ENCODE assay signal across 9 mouse cellular contexts in genomic region chr14:54409057-54409645, GRCm38 (mm10). TPM values are rescaled to one million over a fixed set of nuclear protein-coding genes. Genes with fewer than 3 reads are reported as not detected.
DNase-seq lines count a peak whose midpoint lies in the region; ATAC-seq lines count a peak whose summit lies in the region.
"Had no signal": no experiment of that assay in that cellular context is flagged by ENCODE, and none has a peak within 500 bp of the region (broad histone marks: within the 10 kb centered on the region; RNA-seq: fewer than 3 reads in every experiment).

No protein-coding gene starts in this region.

- H3K4me2 ChIP-seq in embryonic facial prominence, embryonic 14.5 days (ENCODE audit: low read depth, low read length): 0 out of 2 replicates have a peak overlapping the region, but pooled peaks have one; percentile 24
- H3K4me2 ChIP-seq in kidney, embryonic 16.5 days (replicated peaks; ENCODE audit: low read depth, low read length): peak overlapping the region; percentile 36
- H3K4me2 ChIP-seq in liver, embryonic 12.5 days: peak overlapping the region; percentile 1; the same call in 1 of the 2 replicates
- H3K4me2 ChIP-seq: embryonic facial prominence, embryonic 13.5 days had no signal

- no peak overlapping the region for H3K4me3 ChIP-seq in embryonic facial prominence, embryonic 14.5 days (ENCODE audit: low read depth, low read length)
- no peak overlapping the region for H3K4me3 ChIP-seq in embryonic facial prominence, embryonic 10.5 days
- H3K4me3 ChIP-seq in kidney, embryonic 16.5 days (ENCODE audit: low read length): peak overlapping the region; percentile 14
- no peak overlapping the region for H3K4me3 ChIP-seq in liver, embryonic 12.5 days
- H3K4me3 ChIP-seq: embryonic facial prominence, embryonic 13.5 days had no signal

- no peaks in the 10 kb centered on the region for H3K27me3 ChIP-seq in embryonic facial prominence, embryonic 14.5 days (replicated peaks; ENCODE audit: control insufficient read depth, insufficient read depth, low read length)
- H3K27me3 ChIP-seq in embryonic facial prominence, embryonic 10.5 days (replicated peaks; ENCODE audit: low read depth, poor library complexity, severe bottlenecking): peaks cover 20% of the 10 kb centered on the region
- no peaks in the 10 kb centered on the region for H3K27me3 ChIP-seq in kidney, embryonic 16.5 days (ENCODE audit: insufficient read depth, low read length)
- H3K27me3 ChIP-seq in liver, embryonic 12.5 days (replicated peaks): 0 out of 2 replicates have a peak, but pooled peaks cover 3% of the 10 kb centered on the region

- ATAC-seq in embryonic facial prominence, embryonic 14.5 days (ENCODE audit: low read depth): no peak
- no peak; the same call in 1 of the 2 replicates for ATAC-seq in kidney, embryonic 16.5 days (ENCODE audit: low FRiP score, low TSS enrichment)
- no peak for ATAC-seq in liver, embryonic 12.5 days
- ATAC-seq in monocyte, adult 5-6 weeks (replicated peaks; ENCODE audit: insufficient number of reproducible peaks, low FRiP score, low TSS enrichment, poor library complexity, severe bottlenecking): peak; percentile 63
- no peak for ATAC-seq in erythroblast, adult 5-6 weeks (replicated peaks; ENCODE audit: low FRiP score, poor library complexity, severe bottlenecking)

- no peak for DNase-seq in embryonic facial prominence, embryonic 14.5 days (ENCODE audit: low spot score)
- DNase-seq in embryonic facial prominence, embryonic 10.5 days (ENCODE audit: low spot score): no peak
- no peak for DNase-seq in kidney, adult 18-20 months
- DNase-seq in left cerebral cortex, adult 11 months (ENCODE audit: low spot score): no peak

- H3K4me1 ChIP-seq in embryonic facial prominence, embryonic 14.5 days (ENCODE audit: control insufficient read depth, insufficient read depth, low read length): peaks cover 7% of the 10 kb centered on the region; the same call in 1 of the 2 replicates
- H3K4me1 ChIP-seq in embryonic facial prominence, embryonic 10.5 days: peaks cover 28% of the 10 kb centered on the region
- H3K4me1 ChIP-seq in kidney, embryonic 16.5 days (ENCODE audit: insufficient read depth, low read length): peaks cover 47% of the 10 kb centered on the region
- peaks cover 52% of the 10 kb centered on the region for H3K4me1 ChIP-seq in liver, embryonic 12.5 days

- H3K27ac ChIP-seq in embryonic facial prominence, embryonic 14.5 days (replicated peaks; ENCODE audit: low read depth, low read length): peak overlapping the region; percentile 67; the same call in 1 of the 2 replicates
- no peak overlapping the region for H3K27ac ChIP-seq in embryonic facial prominence, embryonic 10.5 days (replicated peaks)
- H3K27ac ChIP-seq in kidney, embryonic 16.5 days (ENCODE audit: low read length): peak overlapping the region; percentile 71
- H3K27ac ChIP-seq in liver, embryonic 12.5 days: peak overlapping the region; percentile 19; the same call in 1 of the 2 replicates

- WGBS in embryonic facial prominence, embryonic 14.5 days: 72% methylated on average over 7 of the region's 7 CpGs
- 81% methylated on average over 7 of the region's 7 CpGs for WGBS in embryonic facial prominence, embryonic 10.5 days
- 64% methylated on average over 7 of the region's 7 CpGs for WGBS in kidney, embryonic 16.5 days
- WGBS in liver, embryonic 12.5 days (ENCODE audit: insufficient replicate concordance): 68% methylated on average over 7 of the region's 7 CpGs

- no peaks in the 10 kb centered on the region for H3K9me3 ChIP-seq in embryonic facial prominence, embryonic 14.5 days (ENCODE audit: control insufficient read depth, low read length)
- H3K9me3 ChIP-seq in embryonic facial prominence, embryonic 10.5 days: no peaks in the 10 kb centered on the region
- no peaks in the 10 kb centered on the region for H3K9me3 ChIP-seq in kidney, embryonic 16.5 days (ENCODE audit: low read length)
- H3K9me3 ChIP-seq in liver, embryonic 12.5 days (replicated peaks): no peaks in the 10 kb centered on the region
- H3K9me3 ChIP-seq: embryonic facial prominence, embryonic 13.5 days had no signal

- no peaks in the 10 kb centered on the region for H3K36me3 ChIP-seq in embryonic facial prominence, embryonic 14.5 days (ENCODE audit: control insufficient read depth, insufficient read depth, low read length)
- H3K36me3 ChIP-seq in embryonic facial prominence, embryonic 10.5 days (replicated peaks): no peaks in the 10 kb centered on the region
- H3K36me3 ChIP-seq in kidney, embryonic 16.5 days (ENCODE audit: insufficient read depth, low read length): no peaks in the 10 kb centered on the region
- no peaks in the 10 kb centered on the region; the same call in 1 of the 2 replicates for H3K36me3 ChIP-seq in liver, embryonic 12.5 days
- H3K36me3 ChIP-seq: embryonic facial prominence, embryonic 13.5 days had no signal

- no peak overlapping the region for H3K9ac ChIP-seq in embryonic facial prominence, embryonic 14.5 days (ENCODE audit: low read depth, low read length)
- peak overlapping the region; percentile 29; the same call in 1 of the 2 replicates for H3K9ac ChIP-seq in kidney, embryonic 16.5 days (replicated peaks; ENCODE audit: low read length)
- no peak overlapping the region; the same call in 1 of the 2 replicates for H3K9ac ChIP-seq in liver, embryonic 12.5 days
- H3K9ac ChIP-seq: embryonic facial prominence, embryonic 13.5 days had no signal

RNA-seq across cellular contexts. Expression of gene Slc7a7, which starts 8.4 kb away (rescaled TPM):
- polyA plus RNA-seq in embryonic facial prominence, embryonic 14.5 days (2014; fragmentation: Nextera tagmentation; extraction: Ambion mirVana): 6.3 and 7.7 TPM in 2 replicates
- 3.6 and 4.2 TPM in 2 replicates for polyA plus RNA-seq in embryonic facial prominence, embryonic 10.5 days (2016; fragmentation: Nextera tagmentation; extraction: Ambion mirVana)
- polyA plus RNA-seq in kidney, embryonic 16.5 days (2015; fragmentation: Nextera tagmentation; extraction: Ambion mirVana): 15.7 and 15.8 TPM in 2 replicates
- 8.4 and 8.5 TPM in 2 replicates for polyA plus RNA-seq in liver, embryonic 12.5 days (2016; fragmentation: Nextera tagmentation; extraction: Ambion mirVana)
- 11.3 to 16.7 TPM (median 13.6 TPM) in 3 replicates for total RNA-seq in monocyte, adult 5-6 weeks (2017)
- total RNA-seq in erythroblast, adult 5-6 weeks (2015; ENCODE audit: low replicate concordance): 2.7 and 7.5 TPM in 2 replicates
- 5.6 and 6.0 TPM in 2 replicates for total RNA-seq in erythroblast, adult 5-6 weeks (2017; ENCODE audit: low replicate concordance)

RNA-seq across cellular contexts. Expression of gene Mrpl52, which starts 17.6 kb away (rescaled TPM):
- 226 and 241 TPM in 2 replicates for polyA plus RNA-seq in embryonic facial prominence, embryonic 14.5 days (2014; fragmentation: Nextera tagmentation; extraction: Ambion mirVana)
- 201 and 207 TPM in 2 replicates for polyA plus RNA-seq in embryonic facial prominence, embryonic 10.5 days (2016; fragmentation: Nextera tagmentation; extraction: Ambion mirVana)
- polyA plus RNA-seq in kidney, embryonic 16.5 days (2015; fragmentation: Nextera tagmentation; extraction: Ambion mirVana): 202 and 227 TPM in 2 replicates
- polyA plus RNA-seq in liver, embryonic 12.5 days (2016; fragmentation: Nextera tagmentation; extraction: Ambion mirVana): 269 and 282 TPM in 2 replicates
- 49.3 to 72.4 TPM (median 52.8 TPM) in 3 replicates for total RNA-seq in monocyte, adult 5-6 weeks (2017)
- 36.8 and 40.3 TPM in 2 replicates for total RNA-seq in erythroblast, adult 5-6 weeks (2015; ENCODE audit: low replicate concordance)
- 18.0 and 27.6 TPM in 2 replicates for total RNA-seq in erythroblast, adult 5-6 weeks (2017; ENCODE audit: low replicate concordance)

RNA-seq across cellular contexts. Expression of gene Mmp14, which starts 22.3 kb away (rescaled TPM):
- polyA plus RNA-seq in embryonic facial prominence, embryonic 14.5 days (2014; fragmentation: Nextera tagmentation; extraction: Ambion mirVana): 235 and 254 TPM in 2 replicates
- polyA plus RNA-seq in embryonic facial prominence, embryonic 10.5 days (2016; fragmentation: Nextera tagmentation; extraction: Ambion mirVana): 62.7 and 69.5 TPM in 2 replicates
- polyA plus RNA-seq in kidney, embryonic 16.5 days (2015; fragmentation: Nextera tagmentation; extraction: Ambion mirVana): 152 and 156 TPM in 2 replicates
- 36.7 and 38.2 TPM in 2 replicates for polyA plus RNA-seq in liver, embryonic 12.5 days (2016; fragmentation: Nextera tagmentation; extraction: Ambion mirVana)
- total RNA-seq in monocyte, adult 5-6 weeks (2017): 0.78 to 0.96 TPM in 2 of 3 replicates, not detected in the other
- total RNA-seq in erythroblast, adult 5-6 weeks (2015; ENCODE audit: low replicate concordance): 0.84 and 3.5 TPM in 2 replicates
- total RNA-seq in erythroblast, adult 5-6 weeks (2017; ENCODE audit: low replicate concordance): 1.7 and 2.0 TPM in 2 replicates

RNA-seq across cellular contexts. Expression of gene Oxa1l, which starts 48.5 kb away (rescaled TPM):
- 47.0 and 48.6 TPM in 2 replicates for polyA plus RNA-seq in embryonic facial prominence, embryonic 14.5 days (2014; fragmentation: Nextera tagmentation; extraction: Ambion mirVana)
- polyA plus RNA-seq in embryonic facial prominence, embryonic 10.5 days (2016; fragmentation: Nextera tagmentation; extraction: Ambion mirVana): 49.1 and 51.5 TPM in 2 replicates
- polyA plus RNA-seq in kidney, embryonic 16.5 days (2015; fragmentation: Nextera tagmentation; extraction: Ambion mirVana): 60.2 and 63.7 TPM in 2 replicates
- 24.9 and 27.3 TPM in 2 replicates for polyA plus RNA-seq in liver, embryonic 12.5 days (2016; fragmentation: Nextera tagmentation; extraction: Ambion mirVana)
- 24.6 to 34.7 TPM (median 29.1 TPM) in 3 replicates for total RNA-seq in monocyte, adult 5-6 weeks (2017)
- total RNA-seq in erythroblast, adult 5-6 weeks (2015; ENCODE audit: low replicate concordance): 10.4 and 20.9 TPM in 2 replicates
- total RNA-seq in erythroblast, adult 5-6 weeks (2017; ENCODE audit: low replicate concordance): 8.9 and 9.3 TPM in 2 replicates

RNA-seq across cellular contexts. Expression of gene Lrp10, which starts 54.8 kb away (rescaled TPM):
- 41.0 and 43.4 TPM in 2 replicates for polyA plus RNA-seq in embryonic facial prominence, embryonic 14.5 days (2014; fragmentation: Nextera tagmentation; extraction: Ambion mirVana)
- 23.2 and 23.4 TPM in 2 replicates for polyA plus RNA-seq in embryonic facial prominence, embryonic 10.5 days (2016; fragmentation: Nextera tagmentation; extraction: Ambion mirVana)
- 58.8 and 65.1 TPM in 2 replicates for polyA plus RNA-seq in kidney, embryonic 16.5 days (2015; fragmentation: Nextera tagmentation; extraction: Ambion mirVana)
- 31.2 and 32.9 TPM in 2 replicates for polyA plus RNA-seq in liver, embryonic 12.5 days (2016; fragmentation: Nextera tagmentation; extraction: Ambion mirVana)
- 49.1 to 94.7 TPM (median 53.7 TPM) in 3 replicates for total RNA-seq in monocyte, adult 5-6 weeks (2017)
- total RNA-seq in erythroblast, adult 5-6 weeks (2015; ENCODE audit: low replicate concordance): 6.7 and 10.9 TPM in 2 replicates
- 12.2 and 13.9 TPM in 2 replicates for total RNA-seq in erythroblast, adult 5-6 weeks (2017; ENCODE audit: low replicate concordance)
